29 mouse cellular contexts compared by ENCODE assay signal in genomic region chr17:71142068-71142467, GRCm38 (mm10). TPM values are rescaled to one million over a fixed set of nuclear protein-coding genes. Genes with fewer than 3 reads are reported as not detected.
DNase-seq lines count a peak whose midpoint lies in the region; ATAC-seq lines count a peak whose summit lies in the region.
"Had no signal": no experiment of that assay in that cellular context is flagged by ENCODE, and none has a peak within 500 bp of the region (broad histone marks: within the 10 kb centered on the region; RNA-seq: fewer than 3 reads in every experiment).

No protein-coding gene starts in this region.

- DNase-seq in forebrain, embryonic 10.5 days (ENCODE audit: extremely low spot score, low spot score): peak; percentile 7
- peak; percentile 61 for DNase-seq in layer of hippocampus, adult 9-11 months
- DNase-seq in layer of hippocampus, postnatal 25 days (ENCODE audit: extremely low spot score in 1 of 2, low spot score in 1 of 2): no peak
- peak; percentile 5 to 35 for DNase-seq in spleen, postnatal 4 days (ENCODE audit: low spot score in 2 of 2)
- DNase-seq in spleen, postnatal 36 days (ENCODE audit: low spot score in 2 of 2): no peak
- peak; percentile 20 for DNase-seq in limb, embryonic 11.5 days (ENCODE audit: low spot score)
- DNase-seq in B cell, adult 2 months: no peak
- DNase-seq: adrenal gland, adult 2 months; cerebellum, adult 8-10 months; cerebellum, postnatal 36 days; gastrocnemius, postnatal 14 days; heart, adult 18-20 months; heart, postnatal 36 days; lung, embryonic 14.5 days; lung, postnatal 14 days; thymus, postnatal 14 days had no signal

- H3K36me3 ChIP-seq in forebrain, embryonic 10.5 days (replicated peaks): no peaks in the 10 kb centered on the region
- H3K36me3 ChIP-seq in forebrain, embryonic 15.5 days: no peaks in the 10 kb centered on the region
- no peaks in the 10 kb centered on the region for H3K36me3 ChIP-seq in limb, embryonic 11.5 days (ENCODE audit: control insufficient read depth, insufficient read depth, low read length)
- H3K36me3 ChIP-seq: embryonic facial prominence, embryonic 12.5 days; forebrain, embryonic 12.5 days; hindbrain, embryonic 13.5 days; kidney, embryonic 15.5 days; limb, embryonic 15.5 days; neural tube, embryonic 12.5 days had no signal

- H3K27ac ChIP-seq in forebrain, embryonic 10.5 days: no peak overlapping the region
- H3K27ac ChIP-seq in forebrain, embryonic 15.5 days (replicated peaks): no peak overlapping the region
- H3K27ac ChIP-seq in limb, embryonic 11.5 days (replicated peaks; ENCODE audit: low read depth, low read length): no peak overlapping the region
- H3K27ac ChIP-seq: embryonic facial prominence, embryonic 12.5 days; forebrain, embryonic 12.5 days; hindbrain, embryonic 13.5 days; kidney, embryonic 15.5 days; left cerebral cortex, adult 2 months; limb, embryonic 15.5 days; liver, embryonic 14.5 days; neural tube, embryonic 12.5 days had no signal

- WGBS in forebrain, embryonic 10.5 days: 88% methylated on average over 4 of the region's 4 CpGs
- WGBS in forebrain, embryonic 15.5 days: 75% methylated on average over 4 of the region's 4 CpGs
- 81% methylated on average over 4 of the region's 4 CpGs for WGBS in limb, embryonic 11.5 days

- no peaks in the 10 kb centered on the region for H3K9me3 ChIP-seq in forebrain, embryonic 10.5 days
- H3K9me3 ChIP-seq in forebrain, embryonic 15.5 days: no peaks in the 10 kb centered on the region
- no peaks in the 10 kb centered on the region for H3K9me3 ChIP-seq in limb, embryonic 11.5 days (ENCODE audit: control insufficient read depth, low read length)
- H3K9me3 ChIP-seq: embryonic facial prominence, embryonic 12.5 days; forebrain, embryonic 12.5 days; hindbrain, embryonic 13.5 days; kidney, embryonic 15.5 days; limb, embryonic 15.5 days; neural tube, embryonic 12.5 days had no signal

- H3K4me2 ChIP-seq in forebrain, embryonic 15.5 days (replicated peaks): no peak overlapping the region
- H3K4me2 ChIP-seq in limb, embryonic 11.5 days (ENCODE audit: low read depth, severe bottlenecking): no peak overlapping the region
- H3K4me2 ChIP-seq: embryonic facial prominence, embryonic 12.5 days; forebrain, embryonic 12.5 days; heart, embryonic 11.5 days; hindbrain, embryonic 13.5 days; kidney, embryonic 15.5 days; limb, embryonic 15.5 days; lung, embryonic 14.5 days; neural tube, embryonic 12.5 days had no signal

- H3K9ac ChIP-seq in forebrain, embryonic 15.5 days (replicated peaks): no peak overlapping the region
- H3K9ac ChIP-seq in limb, embryonic 11.5 days (ENCODE audit: low read length): no peak overlapping the region
- H3K9ac ChIP-seq: embryonic facial prominence, embryonic 12.5 days; forebrain, embryonic 12.5 days; hindbrain, embryonic 13.5 days; kidney, embryonic 15.5 days; limb, embryonic 15.5 days; liver, embryonic 14.5 days; lung, embryonic 14.5 days; neural tube, embryonic 12.5 days had no signal

- no peaks in the 10 kb centered on the region for H3K4me1 ChIP-seq in forebrain, embryonic 10.5 days
- no peaks in the 10 kb centered on the region for H3K4me1 ChIP-seq in forebrain, embryonic 15.5 days
- 0 out of 2 replicates have a peak, but pooled peaks cover 2% of the 10 kb centered on the region for H3K4me1 ChIP-seq in limb, embryonic 11.5 days (ENCODE audit: control insufficient read depth, insufficient read depth, low read length)
- H3K4me1 ChIP-seq: embryonic facial prominence, embryonic 12.5 days; forebrain, embryonic 12.5 days; hindbrain, embryonic 13.5 days; limb, embryonic 15.5 days; neural tube, embryonic 12.5 days had no signal

- H3K4me3 ChIP-seq in forebrain, embryonic 10.5 days: no peak overlapping the region
- no peak overlapping the region for H3K4me3 ChIP-seq in forebrain, embryonic 15.5 days
- H3K4me3 ChIP-seq in limb, embryonic 11.5 days (ENCODE audit: low read depth, low read length): no peak overlapping the region
- H3K4me3 ChIP-seq: embryonic facial prominence, embryonic 12.5 days; forebrain, embryonic 12.5 days; hindbrain, embryonic 13.5 days; kidney, embryonic 15.5 days; left cerebral cortex, adult 2 months; limb, embryonic 15.5 days; neural tube, embryonic 12.5 days had no signal

- ATAC-seq in forebrain, embryonic 15.5 days (replicated peaks): no peak
- no peak for ATAC-seq in limb, embryonic 11.5 days (ENCODE audit: insufficient number of reproducible peaks, low FRiP score, low TSS enrichment, low read depth)
- ATAC-seq: activated CD4-positive, CD25-positive, alpha-beta regulatory T cell, adult 4 months; CD4-positive, CD25-positive, alpha-beta regulatory T cell, adult 4 months; midbrain, embryonic 16.5 days had no signal

- no peaks in the 10 kb centered on the region for H3K27me3 ChIP-seq in forebrain, embryonic 10.5 days (ENCODE audit: poor library complexity, severe bottlenecking)
- H3K27me3 ChIP-seq in forebrain, embryonic 15.5 days: no peaks in the 10 kb centered on the region
- no peaks in the 10 kb centered on the region for H3K27me3 ChIP-seq in limb, embryonic 11.5 days (ENCODE audit: control insufficient read depth, insufficient read depth, low read length)
- H3K27me3 ChIP-seq: embryonic facial prominence, embryonic 12.5 days; forebrain, embryonic 12.5 days; hindbrain, embryonic 13.5 days; kidney, embryonic 15.5 days; limb, embryonic 15.5 days; neural tube, embryonic 12.5 days had no signal

RNA-seq across cellular contexts. Expression of gene Lpin2, which starts 40.3 kb away (rescaled TPM):
- polyA plus RNA-seq in forebrain, embryonic 10.5 days (2016; fragmentation: Nextera tagmentation; extraction: Ambion mirVana): 47.6 and 48.0 TPM in 2 replicates
- 35.9 and 38.4 TPM in 2 replicates for polyA plus RNA-seq in forebrain, embryonic 15.5 days (2015; fragmentation: Nextera tagmentation; extraction: Ambion mirVana)
- 10 to 100 TPM; 91.1 to 96.8 TPM for total RNA-seq in layer of hippocampus, postnatal 25 days (2021)
- 48.1 and 54.8 TPM in 2 replicates for polyA plus RNA-seq in limb, embryonic 11.5 days (2014; fragmentation: Nextera tagmentation; extraction: Ambion mirVana)

Comparison
In these comparisons a context has a peak if more than half of its experiments do, and no peak if none do; other contexts are left out.
1. DNase-seq: peak in forebrain, embryonic 10.5 days (single experiment), layer of hippocampus, adult 9-11 months (single experiment), spleen, postnatal 4 days (2 of 2) and limb, embryonic 11.5 days (single experiment); none in layer of hippocampus, postnatal 25 days (0 of 2), spleen, postnatal 36 days (0 of 2) and B cell, adult 2 months (0 of 2).